Mouse (Mus musculus) stomach, embryonic 16.5 days (tissue): ENCODE measurements around the gene Zfp523. TPM values are rescaled to one million over a fixed set of nuclear protein-coding genes. Genes with fewer than 3 reads are reported as not detected.

ENCODE experiments used
- ATAC-seq: fragments of 200-750 bp; cut with Nextera tagmentation; 2 replicates; pipeline ENCODE4 v1.8.0; 2017; ENCODE audit warnings: moderate number of reproducible peaks, moderate TSS enrichment; ENCODE audit not compliant: insufficient read depth, low FRiP score
- H3K27ac ChIP-seq: fragments of 300-500 bp; sonication (generic); 2 replicates; pipeline ENCODE4 v1.5.1; 2014; ENCODE audit warnings: low read length
- H3K27me3 ChIP-seq: fragments of 300-500 bp; sonication (generic); 2 replicates; pipeline ENCODE4 v1.6.1; 2014; ENCODE audit warnings: low read length, control low read depth, mixed read lengths; ENCODE audit not compliant: control insufficient read depth, insufficient read depth
- H3K36me3 ChIP-seq: fragments of 300-500 bp; sonication (generic); 2 replicates; pipeline ENCODE4 v1.6.1; 2014; ENCODE audit warnings: low read length; ENCODE audit not compliant: control insufficient read depth, insufficient read depth
- H3K4me1 ChIP-seq: fragments of 300-500 bp; sonication (generic); 2 replicates; pipeline ENCODE4 v1.6.1; 2014; ENCODE audit warnings: low read length, control low read depth, mixed read lengths; ENCODE audit not compliant: control insufficient read depth, insufficient read depth
- H3K4me2 ChIP-seq: fragments of 300-500 bp; sonication (generic); 2 replicates; pipeline ENCODE4 v1.6.1; 2014; ENCODE audit warnings: low read depth, low read length, mixed read lengths
- H3K4me3 ChIP-seq: fragments of 300-500 bp; sonication (generic); replicated peaks from 2 replicates; pipeline ENCODE4 v1.5.1; 2014; ENCODE audit warnings: mild to moderate bottlenecking, low read length
- H3K9ac ChIP-seq: fragments of 300-500 bp; sonication (generic); 2 replicates; pipeline ENCODE4 v1.6.1; 2014; ENCODE audit warnings: low read length
- H3K9me3 ChIP-seq: fragments of 300-500 bp; sonication (generic); replicated peaks from 2 replicates; pipeline ENCODE4 v1.6.1; 2016; ENCODE audit warnings: low read length, control low read depth; ENCODE audit not compliant: control insufficient read depth
- WGBS: fragments of 180-500 bp; shearing (Covaris S2); extraction: QIAGEN DNeasy Blood & Tissue Kit; methylation state at CpG from one replicate; pipeline ENCODE4 v1.1.7; 2014; 5-methylcytosine and 5-hydroxymethylcytosine counted together
- polyA plus RNA-seq: library from polyadenylated mRNA; unstranded; fragments of >200 nt; fragmentation: Nextera tagmentation; extraction: Ambion mirVana; gene quantifications from 2 replicates; pipeline ENCODE4 v1.2.1, GENCODE M21; 2015

The Zfp523 gene
- 26.0 and 27.5 TPM in 2 replicates for polyA plus RNA-seq

DNA sequence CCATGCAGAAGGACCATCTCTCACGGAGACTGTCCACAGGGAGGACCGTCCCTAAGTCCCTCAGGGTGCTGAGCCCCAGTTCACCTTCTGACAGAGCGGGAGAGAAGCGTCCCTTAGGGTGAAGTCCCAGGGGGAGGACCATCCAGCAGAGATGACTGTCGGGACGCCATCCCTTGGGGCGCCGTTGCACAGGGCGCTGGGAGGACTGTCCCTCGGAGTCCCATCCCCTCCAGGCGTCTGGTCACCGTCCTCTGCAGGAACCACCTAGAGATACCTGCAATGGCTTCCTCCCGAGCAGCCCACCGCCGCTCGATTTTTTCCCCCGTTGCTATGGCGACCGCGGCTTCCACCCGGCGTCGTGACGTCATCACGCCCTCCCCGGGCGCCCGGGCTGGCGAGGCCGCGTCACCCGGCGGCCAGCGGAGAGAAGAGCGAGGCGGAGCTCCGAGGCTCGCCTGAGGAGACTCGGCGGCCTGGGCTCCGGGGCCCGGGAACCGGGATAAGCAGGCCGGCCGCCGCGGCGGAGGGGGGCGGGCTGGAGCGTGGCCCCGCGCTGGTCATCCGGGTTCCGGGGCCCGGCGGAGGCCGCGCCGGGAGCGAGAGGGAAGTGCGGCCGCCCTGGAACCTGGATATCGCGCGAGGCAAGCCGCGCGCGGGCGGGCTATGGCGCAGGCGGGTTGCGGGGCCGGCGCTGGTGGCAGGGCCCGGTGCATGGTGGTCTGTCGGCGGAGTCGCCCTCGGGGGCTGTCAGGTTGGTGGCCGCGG is at the start of gene Zfp523:
Gene Zfp523, plus strand, starts transcription at position 355 of the 765 bp plus-strand sequence.
- ATAC-seq = peak; percentile 88
- no peaks in the 10 kb centered on the region for H3K36me3 ChIP-seq
- H3K9me3 ChIP-seq = no peaks in the 10 kb centered on the region
- H3K4me2 ChIP-seq = peak within 1 kb of the TSS; percentile 95
- H3K27ac ChIP-seq = peak within 1 kb of the TSS; percentile 86
- H3K9ac ChIP-seq = peak within 1 kb of the TSS; percentile 98
- WGBS = under 1% methylated on average over 82 of the region's 82 CpGs
- peaks cover 43% of the 10 kb centered on the region for H3K4me1 ChIP-seq
- no peaks in the 10 kb centered on the region for H3K27me3 ChIP-seq
- H3K4me3 ChIP-seq = peak within 1 kb of the TSS; percentile 85

DNA sequence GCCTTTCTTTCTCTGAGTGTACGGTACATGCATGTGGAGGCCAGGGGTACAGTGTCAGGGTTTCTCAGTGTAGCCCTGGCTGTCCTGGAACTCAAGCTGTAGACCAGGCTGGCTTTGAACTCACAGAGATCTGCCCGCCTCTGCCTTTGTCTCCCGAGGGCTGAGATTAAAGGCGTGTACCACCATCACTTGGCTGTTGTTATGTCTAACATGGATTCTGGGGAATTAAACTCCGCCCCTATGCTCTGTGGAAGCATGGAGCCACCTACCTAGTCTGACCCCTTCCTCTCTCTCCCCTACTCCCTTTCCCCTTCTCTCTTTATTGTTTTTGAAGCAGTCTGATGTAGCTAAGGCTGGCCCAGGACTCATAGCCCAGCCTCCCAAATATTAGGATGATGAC is 47.1 kb upstream of the Zfp523 start:
- Histone ChIP-seq H3K4me3 (no peak overlapping the region), H3K4me1 (no peaks in the 10 kb centered on the region), H3K9me3 (no peaks in the 10 kb centered on the region), H3K27ac (no peak overlapping the region), H3K9ac (no peak overlapping the region), H3K27me3 (no peaks in the 10 kb centered on the region), H3K4me2 (no peak overlapping the region), H3K36me3 (no peaks in the 10 kb centered on the region)
- 89% methylated on average over 5 of the region's 5 CpGs for WGBS
- ATAC-seq = no peak

DNA sequence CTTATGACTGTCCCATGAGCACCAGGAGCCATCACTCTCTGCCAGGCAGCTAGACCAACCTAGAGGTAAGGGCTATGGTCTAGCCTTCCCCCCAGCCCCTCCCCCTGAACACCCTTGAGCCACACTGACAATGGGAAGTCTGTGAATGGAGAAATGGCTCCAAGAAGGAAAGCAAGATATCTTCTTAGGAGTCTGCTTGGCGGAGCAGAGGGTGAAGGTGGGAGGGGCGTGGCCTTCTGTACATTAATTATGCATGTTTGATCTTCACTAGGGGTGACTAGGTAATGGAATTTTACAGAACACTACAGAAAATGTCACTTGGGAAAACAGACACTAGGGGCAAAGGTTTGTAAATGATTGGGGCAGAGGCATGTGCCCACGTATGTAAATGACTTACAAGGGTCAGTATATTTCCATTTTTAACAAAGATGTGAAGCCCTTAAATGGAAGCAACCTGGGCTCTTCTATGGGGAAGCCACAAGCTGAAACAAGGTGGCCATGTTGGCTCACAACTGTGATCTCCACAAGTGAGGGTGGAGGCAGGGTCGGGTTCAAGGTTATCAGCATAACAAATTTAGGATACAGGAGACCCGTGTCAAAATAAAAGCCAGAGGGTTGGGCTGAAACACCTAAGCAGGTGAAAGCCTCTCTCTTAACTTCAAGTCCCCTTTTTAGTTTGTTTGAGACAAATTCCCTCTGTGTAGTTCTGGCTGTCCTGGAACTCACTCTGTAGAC is 46.4 kb upstream of the Zfp523 start:
- Histone ChIP-seq H3K27ac (no peak overlapping the region), H3K4me3 (no peak overlapping the region), H3K4me2 (no peak overlapping the region), H3K36me3 (no peaks in the 10 kb centered on the region), H3K27me3 (no peaks in the 10 kb centered on the region), H3K9ac (no peak overlapping the region), H3K9me3 (no peaks in the 10 kb centered on the region), H3K4me1 (no peaks in the 10 kb centered on the region)
- ATAC-seq = no peak
- 57% methylated on average over 5 of the region's 5 CpGs for WGBS

DNA sequence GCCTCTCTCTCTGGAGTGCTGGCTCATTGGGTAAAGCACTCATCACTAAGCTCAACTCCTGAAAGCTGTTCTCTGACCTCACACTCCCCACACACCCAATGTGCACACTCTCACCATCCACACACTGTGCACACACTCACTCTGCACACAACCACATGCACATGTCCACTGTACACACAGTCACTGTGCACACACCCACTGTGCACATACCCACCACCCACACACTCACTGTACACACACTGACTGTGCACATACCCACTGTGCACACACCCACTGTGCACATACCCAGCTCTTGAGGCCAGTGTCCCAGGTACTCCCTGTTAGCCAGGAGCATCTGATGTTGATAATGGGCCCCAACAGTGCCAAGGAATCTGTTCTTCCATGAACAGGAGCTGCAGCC is 45.8 kb upstream of the Zfp523 start:
- H3K4me3 ChIP-seq = no peak overlapping the region
- H3K4me2 ChIP-seq = no peak overlapping the region
- H3K27ac ChIP-seq = no peak overlapping the region
- no peak overlapping the region for H3K9ac ChIP-seq
- no peaks in the 10 kb centered on the region for H3K4me1 ChIP-seq
- ATAC-seq = peak; percentile 33; the same call in 1 of the 2 replicates
- H3K36me3 ChIP-seq = no peaks in the 10 kb centered on the region
- no peaks in the 10 kb centered on the region for H3K9me3 ChIP-seq
- no peaks in the 10 kb centered on the region for H3K27me3 ChIP-seq

DNA sequence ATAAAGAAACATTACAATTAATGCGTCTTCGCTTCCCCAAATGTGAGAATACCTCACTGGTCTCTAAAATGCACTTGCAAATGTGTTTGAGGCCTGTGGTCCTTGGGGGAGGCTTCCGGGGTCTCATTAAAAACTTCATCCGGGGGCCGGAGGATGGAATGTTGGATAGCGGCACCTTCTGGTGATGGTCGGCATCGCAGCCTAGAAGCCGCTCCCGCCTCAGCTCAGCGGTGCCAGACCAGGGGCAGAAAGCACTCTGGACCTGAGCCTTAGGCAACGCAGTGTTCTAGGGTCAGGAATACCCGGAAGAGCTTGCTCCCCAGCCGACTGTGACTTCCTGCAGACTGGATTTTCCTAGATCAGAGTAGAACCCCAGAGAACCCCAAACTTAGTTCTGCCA is 43.7 kb upstream of the Zfp523 start:
- 10% methylated on average over 14 of the region's 14 CpGs for WGBS
- no peak overlapping the region for H3K4me3 ChIP-seq
- H3K27me3 ChIP-seq = no peaks in the 10 kb centered on the region
- H3K9ac ChIP-seq = no peak overlapping the region
- no peaks in the 10 kb centered on the region for H3K4me1 ChIP-seq
- H3K36me3 ChIP-seq = no peaks in the 10 kb centered on the region
- no peak overlapping the region for H3K27ac ChIP-seq
- H3K9me3 ChIP-seq = no peaks in the 10 kb centered on the region
- ATAC-seq = no peak
- H3K4me2 ChIP-seq = no peak overlapping the region

DNA sequence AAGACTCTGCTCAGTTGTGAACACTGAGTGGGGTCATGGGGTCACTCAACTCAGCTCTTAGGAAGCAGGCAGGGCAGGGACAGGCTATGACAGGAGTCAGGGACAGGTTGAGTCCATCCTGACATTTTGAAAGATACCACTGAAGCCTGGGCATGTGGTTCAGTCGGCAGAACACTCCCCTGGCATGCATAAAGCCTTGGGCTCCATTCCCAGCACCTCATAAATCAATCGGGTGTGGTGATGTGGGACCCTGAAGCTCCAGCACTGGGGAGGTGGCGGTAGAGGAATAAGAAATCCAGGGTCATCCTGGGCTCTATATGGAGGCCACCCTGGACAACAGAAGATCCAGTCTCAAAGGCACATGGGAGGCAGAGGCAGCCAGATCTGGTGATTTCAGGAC is 41.4 kb upstream of the Zfp523 start:
- no peak overlapping the region for H3K4me2 ChIP-seq
- H3K4me3 ChIP-seq = no peak overlapping the region
- H3K9ac ChIP-seq = no peak overlapping the region
- no peaks in the 10 kb centered on the region for H3K36me3 ChIP-seq
- peaks cover 2% of the 10 kb centered on the region for H3K27me3 ChIP-seq
- WGBS = 55% methylated on average over 3 of the region's 3 CpGs
- no peak for ATAC-seq
- H3K27ac ChIP-seq = no peak overlapping the region
- H3K9me3 ChIP-seq = no peaks in the 10 kb centered on the region
- no peaks in the 10 kb centered on the region for H3K4me1 ChIP-seq

DNA sequence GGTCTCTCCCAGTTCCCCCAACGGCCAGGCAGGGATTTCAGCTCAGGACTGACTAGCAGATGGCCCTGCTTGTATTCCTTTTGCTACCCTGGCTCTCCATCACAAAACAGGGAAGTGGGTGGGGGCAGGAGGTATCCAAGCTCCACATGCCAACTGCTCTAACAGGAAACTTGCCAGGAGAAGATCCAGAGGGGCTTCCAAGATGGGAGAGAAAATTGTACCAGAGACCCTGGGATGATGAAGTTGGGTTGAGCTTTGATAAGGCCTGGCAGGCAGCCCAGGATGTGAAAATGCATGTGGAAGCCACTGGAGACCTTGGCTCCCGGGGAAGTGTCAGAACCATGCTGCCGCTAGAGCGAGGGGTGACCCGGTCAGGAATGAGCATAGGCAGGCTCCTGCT is 40.7 kb upstream of the Zfp523 start:
- 33% methylated on average over 5 of the region's 5 CpGs for WGBS
- H3K4me3 ChIP-seq = no peak overlapping the region
- H3K36me3 ChIP-seq = no peaks in the 10 kb centered on the region
- H3K27me3 ChIP-seq = peaks cover 8% of the 10 kb centered on the region
- no peak overlapping the region for H3K9ac ChIP-seq
- peaks cover 5% of the 10 kb centered on the region; the same call in 1 of the 2 replicates for H3K4me1 ChIP-seq
- H3K27ac ChIP-seq = no peak overlapping the region
- ATAC-seq = no peak
- no peak overlapping the region for H3K4me2 ChIP-seq
- no peaks in the 10 kb centered on the region for H3K9me3 ChIP-seq

DNA sequence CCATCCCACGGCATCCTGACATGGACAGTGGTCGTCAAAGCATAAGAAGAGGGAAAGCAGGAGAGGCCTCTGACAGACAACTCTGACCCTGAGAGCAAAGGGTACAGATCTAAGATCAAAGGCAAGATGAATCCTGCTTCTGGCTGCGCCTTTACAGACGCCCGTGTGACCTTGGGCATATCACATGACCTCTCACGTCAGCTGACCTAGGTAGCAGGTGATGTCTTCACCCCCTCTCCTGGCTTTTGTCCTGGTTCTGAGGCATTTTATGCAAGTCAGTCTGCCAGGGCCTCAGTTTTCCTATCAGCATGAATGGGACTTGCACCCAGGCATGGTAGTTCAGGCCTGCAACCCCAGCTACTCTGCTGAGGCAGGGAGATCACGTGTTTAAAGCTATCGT is 38.9 kb upstream of the Zfp523 start:
- peaks cover 14% of the 10 kb centered on the region for H3K27me3 ChIP-seq
- WGBS = 85% methylated on average over 8 of the region's 8 CpGs
- ATAC-seq = no peak
- no peak overlapping the region for H3K27ac ChIP-seq
- H3K4me1 ChIP-seq = peaks cover 18% of the 10 kb centered on the region
- no peaks in the 10 kb centered on the region for H3K36me3 ChIP-seq
- H3K4me2 ChIP-seq = no peak overlapping the region
- no peak overlapping the region for H3K4me3 ChIP-seq
- no peaks in the 10 kb centered on the region for H3K9me3 ChIP-seq
- H3K9ac ChIP-seq = no peak overlapping the region

DNA sequence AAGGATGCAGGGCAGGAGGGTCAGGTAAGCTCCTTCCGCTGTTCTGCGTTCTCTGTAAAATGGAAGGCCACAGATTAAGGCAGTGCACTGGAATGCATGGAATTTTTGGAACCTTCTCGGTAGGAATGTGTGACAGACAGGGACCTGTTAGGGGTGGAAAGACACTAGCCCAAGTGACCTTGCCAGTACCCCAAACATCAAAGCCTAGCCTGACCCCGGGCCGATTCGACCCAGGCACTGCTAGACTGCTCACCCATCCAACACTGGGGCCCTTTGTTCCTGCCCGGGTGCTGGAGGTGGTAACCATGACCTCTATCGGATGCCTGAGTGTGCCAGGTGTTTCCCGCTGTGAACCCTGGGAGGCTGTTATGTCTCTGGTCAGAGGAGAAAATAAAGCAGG is 38.2 kb upstream of the Zfp523 start:
- no peak overlapping the region for H3K9ac ChIP-seq
- H3K27ac ChIP-seq = no peak overlapping the region
- ATAC-seq = no peak
- no peaks in the 10 kb centered on the region for H3K9me3 ChIP-seq
- H3K36me3 ChIP-seq = no peaks in the 10 kb centered on the region
- H3K4me1 ChIP-seq = peaks cover 23% of the 10 kb centered on the region
- H3K4me3 ChIP-seq = no peak overlapping the region
- WGBS = 55% methylated on average over 9 of the region's 9 CpGs
- no peak overlapping the region for H3K4me2 ChIP-seq
- peaks cover 14% of the 10 kb centered on the region for H3K27me3 ChIP-seq
